Mouse (Mus musculus) embryo, embryonic 10 days (tissue): ENCODE results near the gene Rpgrip1l.

Experiments used
- DNase-seq: peaks from one replicate; pipeline ENCODE4 v3.0.0-alpha.2; 2015; ENCODE audit warnings: low spot score

The Rpgrip1l gene

DNA sequence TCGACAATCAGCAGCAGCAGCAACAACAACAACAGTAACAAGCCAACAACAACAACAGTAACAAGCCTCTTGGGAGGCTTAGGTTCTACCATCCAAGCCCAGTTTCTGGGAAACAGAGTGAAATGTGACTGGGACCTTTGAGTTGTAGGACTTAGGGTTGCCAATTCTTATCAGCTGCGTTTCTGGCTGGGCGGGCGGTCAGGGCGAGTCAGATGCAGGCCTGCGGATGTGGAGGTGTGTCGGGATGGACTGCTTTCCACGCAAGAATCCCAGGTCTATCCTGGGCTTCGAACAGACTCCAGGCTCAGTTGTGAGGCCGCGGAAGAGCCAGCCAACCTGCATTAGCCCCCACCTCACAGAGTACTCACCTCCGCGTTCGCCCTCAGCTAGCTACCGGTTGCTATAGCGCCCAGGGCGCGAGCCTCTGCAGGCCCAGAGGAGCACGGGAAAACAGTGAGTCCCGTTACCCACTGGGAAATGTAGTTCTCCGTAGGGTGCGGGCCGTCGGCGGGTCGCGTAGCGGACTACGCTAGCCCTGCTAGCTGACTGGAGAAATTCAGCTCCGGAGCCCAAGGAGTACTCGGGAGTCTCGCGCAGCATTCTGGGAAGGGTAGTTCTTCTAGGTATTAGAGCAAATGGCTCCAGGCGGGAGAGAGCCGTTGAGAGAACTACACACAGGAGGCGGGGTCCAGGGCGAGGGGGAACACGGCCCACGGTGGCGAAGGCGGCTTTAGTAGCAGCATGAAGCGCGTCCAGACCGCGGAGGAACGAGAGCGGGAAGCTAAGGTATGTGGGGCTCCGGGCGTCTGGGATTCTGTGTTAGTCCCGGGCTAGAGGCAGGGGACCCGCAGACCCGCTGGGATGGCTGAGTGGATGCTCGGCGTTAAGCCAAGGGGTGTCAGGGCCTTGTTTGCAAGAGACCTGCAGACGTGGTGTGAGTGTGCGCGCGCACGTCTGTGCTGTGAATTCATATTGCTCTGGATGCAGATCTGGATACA lies at the start of gene Rpgrip1l, which contains the start of gene Fto:
TSS of gene Rpgrip1l (minus strand) at position 428 of the 998 bp plus-strand sequence.
TSS of gene Fto (plus strand) at position 691 of the 998 bp plus-strand sequence.
- DNase-seq: peak; percentile 99

GRCm38 (mm10) chr8:91360644-91361357 lies 47.7 kb upstream of the Rpgrip1l start:
- no peak for DNase-seq

DNA sequence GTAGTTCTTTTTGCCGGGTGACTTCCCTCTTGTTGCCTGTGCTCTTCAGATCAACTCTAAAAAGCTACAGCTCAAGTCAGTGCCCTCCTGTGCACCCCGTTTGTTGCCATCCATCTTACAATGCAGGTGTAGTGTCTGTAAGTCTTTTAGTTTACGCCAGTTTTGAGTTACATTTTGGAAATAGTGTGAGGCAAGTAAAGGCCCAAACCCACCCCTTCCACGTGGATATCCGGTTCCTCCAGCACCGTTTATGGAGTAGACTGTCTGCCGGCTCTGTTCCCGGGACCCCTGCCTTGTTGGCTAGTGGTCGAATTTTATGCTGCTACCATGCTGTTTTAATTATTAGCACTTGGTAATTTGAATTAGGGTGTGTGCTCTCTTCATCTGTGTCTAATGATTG lies 46.4 kb upstream of the Rpgrip1l start:
- DNase-seq: no peak

GRCm38 (mm10) chr8:91358016-91358415 lies 45.0 kb upstream of the Rpgrip1l start:
- DNase-seq: no peak

DNA sequence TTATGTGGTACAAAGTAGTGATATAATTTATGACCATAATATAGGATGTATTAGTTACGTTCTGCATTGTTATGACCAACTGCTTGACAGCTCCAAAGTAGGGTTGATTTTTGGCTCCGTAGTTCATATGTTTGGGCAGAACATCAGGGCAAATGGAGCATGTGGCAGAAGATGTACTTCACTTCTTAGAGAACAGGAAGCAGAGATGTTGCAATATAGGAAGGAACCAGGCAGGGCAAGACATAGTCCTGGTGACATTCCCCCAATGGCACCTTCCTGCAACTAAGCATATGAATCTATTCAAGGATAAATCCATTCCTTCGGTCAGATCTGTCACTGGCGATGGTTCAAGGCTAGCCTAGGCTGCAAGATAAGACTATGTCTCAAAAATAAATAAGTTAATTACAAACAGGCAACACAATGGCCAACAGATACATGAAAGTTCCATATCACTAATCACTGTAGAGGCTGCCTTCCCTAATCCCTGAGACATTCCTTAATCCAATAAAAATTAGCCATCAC lies 44.5 kb upstream of the Rpgrip1l start:
- no peak for DNase-seq

DNA sequence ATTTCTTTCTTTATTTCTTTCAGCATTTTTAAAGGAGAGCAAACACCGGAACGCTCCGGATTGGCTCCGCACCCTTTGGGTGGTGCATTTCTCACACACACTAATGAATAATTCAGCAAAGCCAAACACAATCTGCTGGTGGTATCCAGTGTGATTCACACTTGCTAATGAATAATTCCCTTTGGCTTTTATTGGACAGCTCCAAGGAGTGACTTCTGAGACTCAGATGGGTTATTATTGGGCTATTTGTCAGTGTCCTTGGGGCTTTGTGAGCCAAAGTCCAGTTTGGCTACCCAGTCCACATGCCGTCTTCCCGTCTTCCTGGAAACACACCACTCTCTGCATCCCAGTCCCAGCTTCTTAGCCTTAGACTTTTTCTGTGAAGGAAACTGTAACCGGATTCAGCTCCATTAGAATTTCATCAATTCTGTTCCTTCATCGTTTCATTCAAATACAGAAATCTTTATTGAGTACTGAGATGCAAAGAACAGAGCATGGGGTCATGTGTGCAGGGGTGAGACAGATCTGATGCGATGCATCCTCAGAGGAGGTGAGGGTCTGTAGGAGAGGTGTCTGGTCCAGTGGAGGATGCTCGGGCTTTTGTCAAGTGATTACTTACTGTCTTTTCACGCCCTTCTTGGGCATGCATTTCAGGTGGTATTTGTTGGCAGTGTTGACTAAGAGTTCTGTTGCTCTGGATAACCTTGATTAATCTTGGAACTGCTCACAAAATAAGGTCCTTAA lies 43.1 kb upstream of the Rpgrip1l start:
- no peak for DNase-seq

GRCm38 (mm10) chr8:91355301-91355905 lies 42.3 kb upstream of the Rpgrip1l start:
- DNase-seq: no peak

GRCm38 (mm10) chr8:91353907-91354306 lies 40.8 kb upstream of the Rpgrip1l start:
- no peak for DNase-seq

DNA sequence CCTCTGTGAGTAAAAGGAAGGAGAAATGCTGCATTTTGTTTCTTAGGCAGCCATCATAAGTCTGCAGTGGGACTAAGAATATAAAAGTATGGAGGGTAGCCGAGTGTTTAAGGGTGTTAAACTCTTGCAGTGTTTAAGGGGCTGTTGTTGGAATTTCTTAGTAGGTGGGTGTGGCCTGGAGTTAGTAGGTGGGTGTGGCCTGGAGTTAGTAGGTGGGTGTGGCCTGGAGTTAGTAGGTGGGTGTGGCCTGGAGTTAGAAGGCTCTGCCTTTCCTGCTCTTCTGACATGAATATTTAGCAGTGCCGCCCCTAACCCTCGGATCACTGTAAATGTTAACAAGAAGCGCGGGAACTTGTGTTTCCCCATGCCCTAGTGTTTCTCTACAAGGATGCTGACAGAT lies 40.0 kb upstream of the Rpgrip1l start:
- no peak for DNase-seq

DNA sequence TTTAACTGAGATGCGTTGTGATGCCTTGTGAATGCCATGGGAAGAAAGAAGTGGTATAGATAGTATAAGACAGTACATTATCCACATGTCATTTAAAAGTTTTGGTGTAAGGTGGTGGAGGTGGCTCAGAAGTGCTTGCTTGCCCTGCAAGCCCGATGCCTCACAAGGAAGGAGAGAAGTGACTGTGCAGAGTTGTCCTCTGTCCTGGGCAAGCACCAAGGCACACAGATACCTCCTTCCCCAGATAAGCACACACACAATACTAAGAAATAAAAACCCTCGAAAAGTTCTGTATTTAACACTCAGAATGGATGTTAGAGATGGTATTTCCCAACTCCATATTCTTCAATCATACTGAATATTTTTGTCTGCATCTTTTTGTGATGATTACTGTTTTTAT lies 39.5 kb upstream of the Rpgrip1l start:
- no peak for DNase-seq

- DNase-seq: no peak
Measured at GRCm38 (mm10) chr8:91350628-91351027, 37.6 kb upstream of the Rpgrip1l start.

DNA sequence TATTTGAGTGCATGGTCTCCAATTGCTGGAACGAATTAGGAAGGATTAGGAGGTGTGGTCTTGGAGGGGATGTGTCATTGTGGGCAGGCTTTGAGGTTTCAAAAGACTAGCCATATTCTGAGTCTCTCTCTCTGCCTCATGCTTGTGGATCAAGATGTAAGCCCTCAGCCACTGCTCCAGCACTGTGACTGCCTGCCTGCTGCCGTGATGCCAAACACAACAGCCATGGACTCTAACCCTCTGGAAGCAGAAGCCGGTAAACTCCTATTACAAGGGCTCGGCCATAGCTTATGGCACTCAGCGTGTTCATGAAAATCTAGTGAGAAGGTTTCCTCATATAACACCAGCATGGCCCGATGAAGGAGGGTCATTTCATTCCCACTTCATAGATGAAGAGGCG lies 36.8 kb upstream of the Rpgrip1l start:
- DNase-seq: no peak

GRCm38 (mm10) chr8:91347595-91347994 lies 34.5 kb upstream of the Rpgrip1l start:
- DNase-seq: no peak

GRCm38 (mm10) chr8:91347146-91347545 lies 34.1 kb upstream of the Rpgrip1l start:
- no peak for DNase-seq

GRCm38 (mm10) chr8:91344659-91345058 lies 31.6 kb upstream of the Rpgrip1l start:
- no peak for DNase-seq

DNA sequence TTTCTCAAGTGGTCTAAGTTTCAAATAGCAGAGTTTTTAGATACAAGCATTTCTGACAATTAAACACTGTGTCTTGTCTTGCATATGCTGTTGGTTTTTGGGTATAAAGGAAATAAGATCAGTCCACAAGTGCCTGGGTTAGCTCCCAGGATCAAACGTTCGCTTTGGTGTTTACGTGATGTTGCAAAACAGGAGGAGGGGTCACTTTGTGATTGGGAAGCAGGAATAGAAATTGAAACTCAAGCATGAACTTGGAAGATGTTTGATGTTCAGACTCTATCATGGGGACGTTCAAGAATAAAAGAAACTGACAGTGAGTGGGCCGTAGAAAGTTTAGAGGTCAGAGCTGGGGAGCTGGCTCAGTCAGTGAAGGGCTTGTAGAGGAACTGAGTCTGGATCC lies 29.7 kb upstream of the Rpgrip1l start:
- no peak for DNase-seq

- DNase-seq: peak; percentile 76
Measured at GRCm38 (mm10) chr8:91342196-91342595, 29.1 kb upstream of the Rpgrip1l start.

DNA sequence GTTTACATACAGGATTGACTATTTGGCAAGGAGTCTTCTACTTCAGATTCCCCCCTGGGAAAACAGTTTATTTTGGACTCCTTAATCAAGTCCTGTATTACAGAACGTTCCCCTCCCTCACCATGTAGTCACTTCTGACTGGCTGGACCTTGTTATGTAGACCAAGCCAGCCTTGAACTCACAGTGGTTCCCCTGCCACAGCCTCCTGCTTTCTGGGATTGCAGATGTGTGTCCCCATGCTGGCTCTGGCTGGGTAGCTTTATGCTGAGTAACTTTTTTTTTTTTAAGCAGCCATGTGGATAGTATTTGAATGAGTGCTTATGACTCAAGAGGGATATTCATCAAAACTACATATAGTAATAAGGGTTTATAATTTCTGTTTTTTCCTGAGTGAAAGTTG lies 27.7 kb upstream of the Rpgrip1l start:
- DNase-seq: no peak

DNA sequence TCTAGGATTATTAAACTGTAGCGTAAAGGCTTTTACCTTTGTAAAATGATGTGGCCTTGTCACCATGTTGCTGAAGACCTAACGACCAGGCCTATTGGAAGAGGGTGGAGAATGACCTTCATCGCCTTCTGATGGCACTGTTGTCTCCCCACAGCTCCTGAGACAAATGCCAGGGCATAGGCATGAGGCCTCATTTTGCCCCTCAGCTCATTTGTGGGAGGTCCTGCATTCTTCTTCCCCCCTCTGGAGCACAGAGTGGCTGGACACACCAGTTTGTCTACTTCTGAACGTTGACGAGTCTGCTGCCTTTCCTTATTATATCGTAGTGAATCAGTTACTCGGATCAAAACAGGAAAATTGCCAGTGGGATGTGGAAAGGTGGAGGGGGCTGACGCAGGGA lies 26.6 kb upstream of the Rpgrip1l start:
- DNase-seq: no peak

GRCm38 (mm10) chr8:91338389-91339154 lies 25.5 kb upstream of the Rpgrip1l start:
- no peak for DNase-seq

DNA sequence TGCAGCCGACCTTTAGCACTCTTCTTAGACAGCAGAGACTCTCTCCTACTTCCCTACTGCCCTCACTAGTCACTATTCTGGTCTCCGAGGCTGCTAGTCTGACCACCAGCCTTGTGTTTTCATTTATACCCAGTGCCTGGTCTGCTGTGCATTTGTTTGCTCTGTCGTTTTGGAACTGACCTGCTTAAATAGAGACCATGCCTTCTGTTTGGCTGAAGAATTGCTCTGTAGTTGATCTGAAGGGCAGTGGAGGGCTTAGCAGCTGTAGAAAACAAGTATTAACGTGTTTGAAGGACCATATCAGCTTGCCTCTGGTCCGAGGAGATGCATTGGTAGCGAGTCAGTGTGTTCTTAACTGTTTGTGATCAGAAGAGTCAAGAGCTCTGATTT lies 16.4 kb upstream of the Rpgrip1l start:
- DNase-seq: no peak
